Mouse (Mus musculus) ES-Bruce4 (cell line): ENCODE data around the gene Flot1. TPM values are rescaled to one million over a fixed set of nuclear protein-coding genes. Genes with fewer than 3 reads are reported as not detected.

ENCODE experiments used
- H3K27ac ChIP-seq: 2 replicates; pipeline ENCODE4 v1.5.1; 2012; ENCODE audit warnings: low read length, inconsistent platforms; ENCODE audit not compliant: insufficient read depth
- H3K27me3 ChIP-seq: 2 replicates; pipeline ENCODE4 v1.6.1; 2012; ENCODE audit warnings: mild to moderate bottlenecking, low read length, inconsistent platforms; ENCODE audit not compliant: control insufficient read depth, poor library complexity, insufficient read depth, severe bottlenecking
- H3K36me3 ChIP-seq: 2 replicates; pipeline ENCODE4 v1.6.1; 2012; ENCODE audit warnings: inconsistent platforms, mild to moderate bottlenecking, low read length, moderate library complexity; ENCODE audit not compliant: control insufficient read depth, poor library complexity, insufficient read depth, severe bottlenecking
- H3K4me1 ChIP-seq: one replicate; pipeline ENCODE4 v1.8.1; 2011; ENCODE audit warnings: low read length; ENCODE audit not compliant: control insufficient read depth, insufficient read depth
- H3K4me3 ChIP-seq: 2 replicates; pipeline ENCODE4 v1.5.1; 2011; ENCODE audit warnings: low read depth, mild to moderate bottlenecking, low read length
- H3K9ac ChIP-seq: 2 replicates; pipeline ENCODE4 v1.6.1; 2012; ENCODE audit warnings: low read depth, mild to moderate bottlenecking, inconsistent platforms; ENCODE audit not compliant: poor library complexity, severe bottlenecking
- H3K9me3 ChIP-seq: replicated peaks from 2 replicates; pipeline ENCODE4 v1.6.1; 2012; ENCODE audit warnings: mild to moderate bottlenecking, low read length, inconsistent platforms; ENCODE audit not compliant: control insufficient read depth, poor library complexity, insufficient read depth, severe bottlenecking
- CTCF ChIP-seq: IDR thresholded peaks from one replicate; pipeline ENCODE4 v1.8.1; 2011; ENCODE audit warnings: low read depth, low read length
- EP300 ChIP-seq: IDR thresholded peaks from 2 replicates; pipeline ENCODE4 v1.6.1; 2011; ENCODE audit warnings: low read depth, low read length; ENCODE audit not compliant: insufficient read depth
- POLR2A ChIP-seq: IDR thresholded peaks from one replicate; pipeline ENCODE4 v1.8.1; 2011; ENCODE audit warnings: low read length; ENCODE audit not compliant: insufficient read depth
- polyA plus RNA-seq: library from polyadenylated mRNA; stranded (reverse); fragments of >200 nt; gene quantifications from 2 replicates; pipeline ENCODE4 v1.2.4, GENCODE M21; 2011; ENCODE audit warnings: low read depth; ENCODE audit not compliant: missing spikeins, insufficient read depth, insufficient read length

Gene Flot1
- polyA plus RNA-seq, 1 experiment: 47.4 TPM

GRCm38 (mm10) chr17:35790933-35791332, 32.1 kb upstream of the Flot1 start:
- TF ChIP-seq EP300: no peak
- no peak for TF ChIP-seq POLR2A
- TF ChIP-seq CTCF: no peak
- H3K27ac ChIP-seq: no peak overlapping the region
- no peaks in the 10 kb centered on the region for H3K27me3 ChIP-seq
- H3K4me1 ChIP-seq: no peaks in the 10 kb centered on the region
- H3K9ac ChIP-seq: no peak overlapping the region
- no peaks in the 10 kb centered on the region for H3K36me3 ChIP-seq
- no peaks in the 10 kb centered on the region for H3K9me3 ChIP-seq
- no peak overlapping the region for H3K4me3 ChIP-seq

- Histone ChIP-seq H3K27me3 (no peaks in the 10 kb centered on the region), H3K4me1 (no peaks in the 10 kb centered on the region), H3K9me3 (no peaks in the 10 kb centered on the region), H3K36me3 (no peaks in the 10 kb centered on the region), H3K27ac (no peak overlapping the region), H3K4me3 (no peak overlapping the region), H3K9ac (no peak overlapping the region)
- TF ChIP-seq CTCF: no peak
- TF ChIP-seq EP300: no peak
- TF ChIP-seq POLR2A: no peak
Observed at GRCm38 (mm10) chr17:35792837-35793236, 30.2 kb upstream of the Flot1 start.

GRCm38 (mm10) chr17:35795099-35795498, 27.9 kb upstream of the Flot1 start:
- Histone ChIP-seq H3K36me3 (no peaks in the 10 kb centered on the region), H3K9me3 (no peaks in the 10 kb centered on the region), H3K27me3 (no peaks in the 10 kb centered on the region), H3K4me1 (no peaks in the 10 kb centered on the region), H3K9ac (no peak overlapping the region), H3K27ac (no peak overlapping the region), H3K4me3 (no peak overlapping the region)
- TF ChIP-seq CTCF: no peak

GRCm38 (mm10) chr17:35795656-35796055, 27.4 kb upstream of the Flot1 start:
- no peak overlapping the region for H3K4me3 ChIP-seq
- H3K27ac ChIP-seq: no peak overlapping the region
- no peaks in the 10 kb centered on the region for H3K4me1 ChIP-seq
- no peaks in the 10 kb centered on the region for H3K36me3 ChIP-seq
- no peaks in the 10 kb centered on the region for H3K27me3 ChIP-seq
- no peak overlapping the region for H3K9ac ChIP-seq
- H3K9me3 ChIP-seq: no peaks in the 10 kb centered on the region
- TF ChIP-seq POLR2A (no peak), CTCF (no peak), EP300 (no peak)

GRCm38 (mm10) chr17:35796835-35797234, 26.2 kb upstream of the Flot1 start:
- H3K27ac ChIP-seq: no peak overlapping the region
- no peaks in the 10 kb centered on the region for H3K27me3 ChIP-seq
- H3K9me3 ChIP-seq: no peaks in the 10 kb centered on the region
- H3K36me3 ChIP-seq: no peaks in the 10 kb centered on the region
- TF ChIP-seq EP300 (no peak), CTCF (no peak), POLR2A (no peak)
- no peak overlapping the region for H3K9ac ChIP-seq
- no peak overlapping the region for H3K4me3 ChIP-seq
- H3K4me1 ChIP-seq: no peaks in the 10 kb centered on the region

GRCm38 (mm10) chr17:35800905-35801304, 22.1 kb upstream of the Flot1 start:
- H3K9me3 ChIP-seq: no peaks in the 10 kb centered on the region
- TF ChIP-seq POLR2A (no peak), EP300 (no peak), CTCF (no peak)
- peaks cover 2% of the 10 kb centered on the region for H3K4me1 ChIP-seq
- no peaks in the 10 kb centered on the region for H3K36me3 ChIP-seq
- H3K27ac ChIP-seq: no peak overlapping the region
- no peak overlapping the region for H3K9ac ChIP-seq
- H3K4me3 ChIP-seq: no peak overlapping the region
- no peaks in the 10 kb centered on the region for H3K27me3 ChIP-seq

- H3K27ac ChIP-seq: no peak overlapping the region
Observed at GRCm38 (mm10) chr17:35803020-35803419, 20.0 kb upstream of the Flot1 start.

More at GRCm38 (mm10) chr17:35803020-35803419, 20.0 kb upstream of the Flot1 start:
- Histone ChIP-seq H3K27me3 (no peaks in the 10 kb centered on the region), H3K9ac (no peak overlapping the region), H3K4me1 (peaks cover 2% of the 10 kb centered on the region), H3K36me3 (no peaks in the 10 kb centered on the region), H3K4me3 (no peak overlapping the region), H3K9me3 (no peaks in the 10 kb centered on the region)
- no peak for TF ChIP-seq EP300
- TF ChIP-seq CTCF: no peak
- no peak for TF ChIP-seq POLR2A
